Mouse (Mus musculus): ENCODE results near the gene D630003M21Rik. TPM values are rescaled to one million over a fixed set of nuclear protein-coding genes. Genes with fewer than 3 reads are reported as not detected.

D630003M21Rik gene
- polyA plus RNA-seq, 1 experiment = not detected

DNA sequence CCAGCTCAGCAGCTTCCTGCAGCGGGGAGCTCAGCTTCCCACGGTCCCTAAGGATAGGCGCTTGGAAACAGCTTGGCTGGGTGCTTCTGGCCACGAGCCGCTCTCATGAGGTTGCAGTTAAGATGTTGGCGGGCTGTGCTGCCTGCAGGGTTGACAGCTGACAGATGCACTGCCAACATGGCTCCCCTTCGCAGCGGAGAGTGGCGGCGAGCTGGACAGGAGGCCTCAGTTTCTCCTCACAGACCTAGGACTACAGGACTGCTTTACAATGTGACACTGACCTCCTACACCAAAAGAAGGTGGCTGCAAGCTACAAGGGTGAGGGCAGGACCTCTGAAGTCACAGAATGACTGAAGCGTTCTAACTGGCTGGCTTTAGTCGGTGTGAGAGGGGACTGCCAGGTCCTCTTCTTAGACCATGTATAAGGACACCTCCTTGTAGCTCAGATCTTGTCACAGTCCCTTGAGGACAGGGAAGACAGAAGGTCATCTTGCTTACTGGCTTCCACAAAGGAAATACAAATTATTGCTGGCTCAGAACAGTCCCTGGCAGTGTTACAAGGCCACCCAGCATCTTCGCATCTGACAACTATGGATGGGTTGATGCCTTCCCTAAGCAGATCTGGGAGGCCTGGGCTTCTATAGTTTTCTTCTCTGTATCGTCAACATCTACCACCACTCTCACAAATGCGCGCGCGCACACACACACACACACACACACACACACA lies 13.3 kb upstream of the D630003M21Rik start:
- 67% methylated on average over 18 of the region's 18 CpGs for WGBS
- TF ChIP-seq POLR2A (IDR thresholded peaks at IDR 0.05; ENCODE audit: insufficient read depth, low read depth, low read length) (no peak), CTCF (IDR thresholded peaks at IDR 0.05; ENCODE audit: insufficient read depth, low read depth, low read length) (no peak)
- H3K4me3 ChIP-seq (ENCODE audit: insufficient read depth, low read depth, low read length) = no peak overlapping the region
- peaks cover 7% of the 10 kb centered on the region for H3K4me1 ChIP-seq (ENCODE audit: control insufficient read depth, insufficient read depth, low read length)
- no peak overlapping the region for H3K27ac ChIP-seq (ENCODE audit: insufficient read depth, low read depth, low read length)

DNA sequence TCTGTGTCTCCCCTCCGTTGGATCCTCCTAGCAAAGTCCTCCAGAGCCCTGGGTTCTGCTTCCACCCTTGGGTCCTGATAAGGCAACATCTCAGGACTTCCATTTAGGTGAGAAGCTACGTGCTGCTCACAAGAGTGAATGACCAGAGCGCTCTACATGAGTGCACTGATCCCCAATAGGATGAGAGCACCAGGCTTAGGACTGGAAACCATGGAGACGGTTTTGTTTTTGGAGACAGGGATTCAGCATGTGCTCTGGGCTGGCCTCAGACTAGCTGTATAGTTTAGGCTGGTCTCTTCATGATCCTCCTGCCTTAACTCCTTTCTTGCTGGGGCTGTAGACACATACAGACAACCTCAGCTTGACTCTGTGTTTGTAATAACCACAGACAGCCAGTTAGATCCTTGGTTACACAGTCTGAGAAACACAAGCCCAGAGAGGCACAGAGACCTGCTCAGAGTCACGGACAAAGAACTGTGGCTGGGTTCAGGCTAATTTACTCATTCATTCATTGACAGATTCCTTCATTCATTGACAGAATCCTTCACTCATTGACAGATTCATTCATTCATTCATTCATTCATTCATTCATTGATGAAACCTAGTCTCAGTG lies 12.2 kb upstream of the D630003M21Rik start:
- Histone ChIP-seq H3K4me1 (ENCODE audit: control insufficient read depth, insufficient read depth, low read length) (peaks cover 7% of the 10 kb centered on the region), H3K4me3 (ENCODE audit: insufficient read depth, low read depth, low read length) (no peak overlapping the region), H3K27ac (ENCODE audit: insufficient read depth, low read depth, low read length) (no peak overlapping the region)
- no peak for TF ChIP-seq CTCF (IDR thresholded peaks at IDR 0.05; ENCODE audit: insufficient read depth, low read depth, low read length)
- TF ChIP-seq POLR2A (IDR thresholded peaks at IDR 0.05; ENCODE audit: insufficient read depth, low read depth, low read length) = no peak
- WGBS = 76% methylated on average over 5 of the region's 5 CpGs

- Histone ChIP-seq H3K4me1 (ENCODE audit: control insufficient read depth, insufficient read depth, low read length) (peaks cover under 1% of the 10 kb centered on the region; the same call in 1 of the 2 replicates), H3K27ac (ENCODE audit: insufficient read depth, low read depth, low read length) (no peak overlapping the region), H3K4me3 (ENCODE audit: insufficient read depth, low read depth, low read length) (no peak overlapping the region)
- TF ChIP-seq POLR2A (IDR thresholded peaks at IDR 0.05; ENCODE audit: insufficient read depth, low read depth, low read length) (no peak), CTCF (IDR thresholded peaks at IDR 0.05; ENCODE audit: insufficient read depth, low read depth, low read length) (no peak)
- 95% methylated on average over 5 of the region's 5 CpGs for WGBS
Measured at GRCm38 (mm10) chr2:158238101-158238500, 9.1 kb upstream of the D630003M21Rik start.

GRCm38 (mm10) chr2:158236698-158237097 lies 7.7 kb upstream of the D630003M21Rik start:
- Histone ChIP-seq H3K27ac (ENCODE audit: insufficient read depth, low read depth, low read length) (no peak overlapping the region), H3K4me1 (ENCODE audit: control insufficient read depth, insufficient read depth, low read length) (no peaks in the 10 kb centered on the region), H3K4me3 (ENCODE audit: insufficient read depth, low read depth, low read length) (no peak overlapping the region)
- TF ChIP-seq CTCF (IDR thresholded peaks at IDR 0.05; ENCODE audit: insufficient read depth, low read depth, low read length) (no peak), POLR2A (IDR thresholded peaks at IDR 0.05; ENCODE audit: insufficient read depth, low read depth, low read length) (no peak)

DNA sequence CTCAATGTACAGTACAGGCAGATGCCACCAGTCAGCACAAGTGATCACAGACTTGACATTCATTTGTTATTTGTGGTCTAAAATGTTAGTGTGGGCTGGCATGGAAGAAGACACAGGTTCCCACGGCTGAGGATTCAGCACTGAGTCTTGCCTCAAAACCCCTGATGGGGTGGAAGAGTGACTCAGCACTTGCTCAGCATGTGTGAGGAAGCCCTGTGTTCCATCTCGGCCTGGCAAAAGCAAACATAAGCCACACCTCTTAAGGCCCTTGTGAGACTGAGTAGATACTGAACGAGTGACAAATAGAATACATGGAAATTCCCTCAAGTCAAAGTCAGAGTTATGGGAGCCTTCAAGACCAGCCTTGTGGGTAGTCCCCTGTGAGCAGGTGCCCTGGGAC lies 4.1 kb upstream of the D630003M21Rik start:
- Histone ChIP-seq H3K4me3 (ENCODE audit: insufficient read depth, low read depth, low read length) (no peak overlapping the region), H3K27ac (ENCODE audit: insufficient read depth, low read depth, low read length) (no peak overlapping the region), H3K4me1 (ENCODE audit: control insufficient read depth, insufficient read depth, low read length) (peaks cover 5% of the 10 kb centered on the region)
- WGBS = 38% methylated on average over 3 of the region's 3 CpGs
- no peak for TF ChIP-seq POLR2A (IDR thresholded peaks at IDR 0.05; ENCODE audit: insufficient read depth, low read depth, low read length)
- no peak for TF ChIP-seq CTCF (IDR thresholded peaks at IDR 0.05; ENCODE audit: insufficient read depth, low read depth, low read length)

GRCm38 (mm10) chr2:158232414-158232813 lies 3.4 kb upstream of the D630003M21Rik start:
- 81% methylated on average over 3 of the region's 3 CpGs for WGBS
- TF ChIP-seq POLR2A (IDR thresholded peaks at IDR 0.05; ENCODE audit: insufficient read depth, low read depth, low read length) (no peak), CTCF (IDR thresholded peaks at IDR 0.05; ENCODE audit: insufficient read depth, low read depth, low read length) (no peak)
- H3K4me1 ChIP-seq (ENCODE audit: control insufficient read depth, insufficient read depth, low read length) = peaks cover 5% of the 10 kb centered on the region
- H3K4me3 ChIP-seq (ENCODE audit: insufficient read depth, low read depth, low read length) = no peak overlapping the region
- H3K27ac ChIP-seq (ENCODE audit: insufficient read depth, low read depth, low read length) = no peak overlapping the region

DNA sequence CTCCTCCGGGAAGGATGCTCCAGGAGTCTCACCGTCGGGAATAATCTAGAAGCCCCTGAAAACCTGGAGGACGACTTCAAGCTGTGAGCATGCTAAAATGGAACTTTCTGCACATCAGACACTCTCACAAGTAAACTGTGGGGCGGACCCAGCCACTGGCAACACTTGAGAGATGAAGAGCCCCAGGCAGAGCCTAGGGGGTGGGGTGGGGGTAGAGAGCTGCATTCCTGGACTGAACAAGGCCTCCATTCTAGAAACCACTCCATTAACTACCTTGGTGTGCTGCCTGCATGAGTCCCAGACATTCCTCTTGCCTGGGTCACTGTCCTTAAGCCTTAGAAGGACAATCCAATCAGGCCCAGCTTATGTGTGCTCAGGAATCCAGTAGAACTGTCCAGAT lies 2.0 kb upstream of the D630003M21Rik start:
- 65% methylated on average over 5 of the region's 5 CpGs for WGBS
- Histone ChIP-seq H3K27ac (ENCODE audit: insufficient read depth, low read depth, low read length) (no peak overlapping the region), H3K4me3 (ENCODE audit: insufficient read depth, low read depth, low read length) (no peak overlapping the region), H3K4me1 (ENCODE audit: control insufficient read depth, insufficient read depth, low read length) (peaks cover 5% of the 10 kb centered on the region)
- no peak for TF ChIP-seq POLR2A (IDR thresholded peaks at IDR 0.05; ENCODE audit: insufficient read depth, low read depth, low read length)
- no peak for TF ChIP-seq CTCF (IDR thresholded peaks at IDR 0.05; ENCODE audit: insufficient read depth, low read depth, low read length)

GRCm38 (mm10) chr2:158230617-158231016 lies 1.6 kb upstream of the D630003M21Rik start:
- WGBS = 76% methylated on average over 6 of the region's 6 CpGs
- no peak overlapping the region for H3K27ac ChIP-seq (ENCODE audit: insufficient read depth, low read depth, low read length)
- TF ChIP-seq CTCF (IDR thresholded peaks at IDR 0.05; ENCODE audit: insufficient read depth, low read depth, low read length) (no peak), POLR2A (IDR thresholded peaks at IDR 0.05; ENCODE audit: insufficient read depth, low read depth, low read length) (no peak)

GRCm38 (mm10) chr2:158229503-158229892 lies 476 bp upstream of the D630003M21Rik start:
- H3K27ac ChIP-seq (ENCODE audit: insufficient read depth, low read depth, low read length) = no peak overlapping the region
- WGBS = 38% methylated on average over 7 of the region's 7 CpGs

More at GRCm38 (mm10) chr2:158230617-158231016, 1.6 kb upstream of the D630003M21Rik start:
- no peak overlapping the region for H3K4me3 ChIP-seq (ENCODE audit: insufficient read depth, low read depth, low read length)
- peaks cover 5% of the 10 kb centered on the region for H3K4me1 ChIP-seq (ENCODE audit: control insufficient read depth, insufficient read depth, low read length)

More at GRCm38 (mm10) chr2:158229503-158229892, 476 bp upstream of the D630003M21Rik start:
- TF ChIP-seq POLR2A (IDR thresholded peaks at IDR 0.05; ENCODE audit: insufficient read depth, low read depth, low read length) = no peak
- TF ChIP-seq CTCF (IDR thresholded peaks at IDR 0.05; ENCODE audit: insufficient read depth, low read depth, low read length) = no peak
- Histone ChIP-seq H3K4me1 (ENCODE audit: control insufficient read depth, insufficient read depth, low read length) (peaks cover 5% of the 10 kb centered on the region), H3K4me3 (ENCODE audit: insufficient read depth, low read depth, low read length) (peak overlapping the region; percentile 44)

All from olfactory bulb, adult 2 months (tissue).